Mouse (Mus musculus): ENCODE measurements around the gene Fads6. TPM values are rescaled to one million over a fixed set of nuclear protein-coding genes. Genes with fewer than 3 reads are reported as not detected.

The Fads6 gene
- polyA plus RNA-seq, 1 experiment from 2014 or later: 1.3 TPM

- Histone ChIP-seq H3K27me3 (ENCODE audit: control insufficient read depth, insufficient read depth, low read length) (no peaks in the 10 kb centered on the region), H3K4me1 (ENCODE audit: control insufficient read depth, insufficient read depth, low read length) (no peaks in the 10 kb centered on the region), H3K27ac (ENCODE audit: low read length) (no peak overlapping the region), H3K4me2 (replicated peaks; ENCODE audit: low read depth, low read length) (no peak overlapping the region), H3K9ac (replicated peaks; ENCODE audit: low read depth, low read length) (no peak overlapping the region), H3K4me3 (ENCODE audit: low read depth, low read length) (no peak overlapping the region), H3K9me3 (ENCODE audit: control insufficient read depth, low read depth, low read length) (no peaks in the 10 kb centered on the region), H3K36me3 (ENCODE audit: control insufficient read depth, insufficient read depth, low read length) (no peaks in the 10 kb centered on the region)
- 59% methylated on average over 4 of the region's 4 CpGs for WGBS
- no peak for ATAC-seq (ENCODE audit: insufficient number of reproducible peaks, insufficient read depth, low FRiP score, low read depth)
Measured at GRCm38 (mm10) chr11:115285282-115285681, 12.2 kb downstream of the Fads6 start.

GRCm38 (mm10) chr11:115283891-115284620 is 13.4 kb downstream of the Fads6 start:
- Histone ChIP-seq H3K36me3 (ENCODE audit: control insufficient read depth, insufficient read depth, low read length) (no peaks in the 10 kb centered on the region), H3K9me3 (ENCODE audit: control insufficient read depth, low read depth, low read length) (no peaks in the 10 kb centered on the region), H3K4me1 (ENCODE audit: control insufficient read depth, insufficient read depth, low read length) (no peaks in the 10 kb centered on the region), H3K9ac (replicated peaks; ENCODE audit: low read depth, low read length) (no peak overlapping the region), H3K27me3 (ENCODE audit: control insufficient read depth, insufficient read depth, low read length) (no peaks in the 10 kb centered on the region), H3K4me3 (ENCODE audit: low read depth, low read length) (no peak overlapping the region), H3K27ac (ENCODE audit: low read length) (no peak overlapping the region), H3K4me2 (replicated peaks; ENCODE audit: low read depth, low read length) (no peak overlapping the region)
- ATAC-seq (ENCODE audit: insufficient number of reproducible peaks, insufficient read depth, low FRiP score, low read depth): no peak
- 86% methylated on average over 12 of the region's 12 CpGs for WGBS

- no peak for ATAC-seq (ENCODE audit: insufficient number of reproducible peaks, insufficient read depth, low FRiP score, low read depth)
- H3K9ac ChIP-seq (replicated peaks; ENCODE audit: low read depth, low read length): no peak overlapping the region
- no peak overlapping the region for H3K27ac ChIP-seq (ENCODE audit: low read length)
- 78% methylated on average over 9 of the region's 9 CpGs for WGBS
- no peaks in the 10 kb centered on the region for H3K27me3 ChIP-seq (ENCODE audit: control insufficient read depth, insufficient read depth, low read length)
- H3K4me2 ChIP-seq (replicated peaks; ENCODE audit: low read depth, low read length): no peak overlapping the region
- H3K4me1 ChIP-seq (ENCODE audit: control insufficient read depth, insufficient read depth, low read length): no peaks in the 10 kb centered on the region
- no peaks in the 10 kb centered on the region for H3K36me3 ChIP-seq (ENCODE audit: control insufficient read depth, insufficient read depth, low read length)
- H3K9me3 ChIP-seq (ENCODE audit: control insufficient read depth, low read depth, low read length): no peaks in the 10 kb centered on the region
- no peak overlapping the region for H3K4me3 ChIP-seq (ENCODE audit: low read depth, low read length)
Measured at GRCm38 (mm10) chr11:115283486-115283765, 14.0 kb downstream of the Fads6 start.

GRCm38 (mm10) chr11:115282723-115283485 is 14.6 kb downstream of the Fads6 start:
- 0 out of 2 replicates have a peak, but pooled peaks have one; percentile 20 for ATAC-seq (ENCODE audit: insufficient number of reproducible peaks, insufficient read depth, low FRiP score, low read depth)
- whole genome bisulfite sequencing: 78% methylated on average over 8 of the region's 8 CpGs
- Histone ChIP-seq H3K4me2 (replicated peaks; ENCODE audit: low read depth, low read length) (no peak overlapping the region), H3K36me3 (ENCODE audit: control insufficient read depth, insufficient read depth, low read length) (no peaks in the 10 kb centered on the region), H3K27me3 (ENCODE audit: control insufficient read depth, insufficient read depth, low read length) (no peaks in the 10 kb centered on the region), H3K4me3 (ENCODE audit: low read depth, low read length) (no peak overlapping the region), H3K9me3 (ENCODE audit: control insufficient read depth, low read depth, low read length) (no peaks in the 10 kb centered on the region), H3K4me1 (ENCODE audit: control insufficient read depth, insufficient read depth, low read length) (no peaks in the 10 kb centered on the region), H3K27ac (ENCODE audit: low read length) (no peak overlapping the region; the same call in 1 of the 2 replicates), H3K9ac (replicated peaks; ENCODE audit: low read depth, low read length) (no peak overlapping the region)

GRCm38 (mm10) chr11:115282295-115282694 is 15.2 kb downstream of the Fads6 start:
- Histone ChIP-seq H3K4me3 (ENCODE audit: low read depth, low read length) (no peak overlapping the region), H3K36me3 (ENCODE audit: control insufficient read depth, insufficient read depth, low read length) (no peaks in the 10 kb centered on the region), H3K4me1 (ENCODE audit: control insufficient read depth, insufficient read depth, low read length) (peaks cover 3% of the 10 kb centered on the region; the same call in 1 of the 2 replicates), H3K27ac (ENCODE audit: low read length) (no peak overlapping the region; the same call in 1 of the 2 replicates), H3K9ac (replicated peaks; ENCODE audit: low read depth, low read length) (no peak overlapping the region), H3K27me3 (ENCODE audit: control insufficient read depth, insufficient read depth, low read length) (no peaks in the 10 kb centered on the region), H3K9me3 (ENCODE audit: control insufficient read depth, low read depth, low read length) (no peaks in the 10 kb centered on the region), H3K4me2 (replicated peaks; ENCODE audit: low read depth, low read length) (no peak overlapping the region)
- no peak for ATAC-seq (ENCODE audit: insufficient number of reproducible peaks, insufficient read depth, low FRiP score, low read depth)
- WGBS: 67% methylated on average over 8 of the region's 8 CpGs

- H3K27ac ChIP-seq (ENCODE audit: low read length): no peak overlapping the region
- ATAC-seq (ENCODE audit: insufficient number of reproducible peaks, insufficient read depth, low FRiP score, low read depth): no peak
- H3K27me3 ChIP-seq (ENCODE audit: control insufficient read depth, insufficient read depth, low read length): no peaks in the 10 kb centered on the region
- peaks cover 7% of the 10 kb centered on the region; the same call in 1 of the 2 replicates for H3K4me1 ChIP-seq (ENCODE audit: control insufficient read depth, insufficient read depth, low read length)
- no peak overlapping the region for H3K4me3 ChIP-seq (ENCODE audit: low read depth, low read length)
- 48% methylated on average over 1 of the region's 1 CpGs for WGBS
- H3K9me3 ChIP-seq (ENCODE audit: control insufficient read depth, low read depth, low read length): no peaks in the 10 kb centered on the region
- no peak overlapping the region for H3K9ac ChIP-seq (replicated peaks; ENCODE audit: low read depth, low read length)
- no peaks in the 10 kb centered on the region for H3K36me3 ChIP-seq (ENCODE audit: control insufficient read depth, insufficient read depth, low read length)
- no peak overlapping the region for H3K4me2 ChIP-seq (replicated peaks; ENCODE audit: low read depth, low read length)
Measured at GRCm38 (mm10) chr11:115279726-115280125, 17.7 kb downstream of the Fads6 start.

GRCm38 (mm10) chr11:115278176-115278575 is 19.3 kb downstream of the Fads6 start:
- H3K4me2 ChIP-seq (replicated peaks; ENCODE audit: low read depth, low read length): peak overlapping the region; percentile 69
- WGBS: 69% methylated on average over 6 of the region's 6 CpGs
- no peak for ATAC-seq (ENCODE audit: insufficient number of reproducible peaks, insufficient read depth, low FRiP score, low read depth)
- H3K4me3 ChIP-seq (ENCODE audit: low read depth, low read length): peak overlapping the region; percentile 50; the same call in 1 of the 2 replicates
- H3K4me1 ChIP-seq (ENCODE audit: control insufficient read depth, insufficient read depth, low read length): peaks cover 7% of the 10 kb centered on the region; the same call in 1 of the 2 replicates
- no peak overlapping the region for H3K9ac ChIP-seq (replicated peaks; ENCODE audit: low read depth, low read length)
- no peaks in the 10 kb centered on the region for H3K36me3 ChIP-seq (ENCODE audit: control insufficient read depth, insufficient read depth, low read length)
- H3K27ac ChIP-seq (ENCODE audit: low read length): no peak overlapping the region
- no peaks in the 10 kb centered on the region for H3K9me3 ChIP-seq (ENCODE audit: control insufficient read depth, low read depth, low read length)
- H3K27me3 ChIP-seq (ENCODE audit: control insufficient read depth, insufficient read depth, low read length): no peaks in the 10 kb centered on the region

- H3K4me3 ChIP-seq (ENCODE audit: low read depth, low read length): peak overlapping the region; percentile 50
- peaks cover 7% of the 10 kb centered on the region; the same call in 1 of the 2 replicates for H3K4me1 ChIP-seq (ENCODE audit: control insufficient read depth, insufficient read depth, low read length)
- no peaks in the 10 kb centered on the region for H3K27me3 ChIP-seq (ENCODE audit: control insufficient read depth, insufficient read depth, low read length)
- H3K27ac ChIP-seq (ENCODE audit: low read length): peak overlapping the region; percentile 80
- 21% methylated on average over 7 of the region's 7 CpGs for WGBS
- peak overlapping the region; percentile 38; the same call in 1 of the 2 replicates for H3K9ac ChIP-seq (replicated peaks; ENCODE audit: low read depth, low read length)
- ATAC-seq (ENCODE audit: insufficient number of reproducible peaks, insufficient read depth, low FRiP score, low read depth): no peak
- H3K4me2 ChIP-seq (replicated peaks; ENCODE audit: low read depth, low read length): peak overlapping the region; percentile 69
- no peaks in the 10 kb centered on the region for H3K36me3 ChIP-seq (ENCODE audit: control insufficient read depth, insufficient read depth, low read length)
- H3K9me3 ChIP-seq (ENCODE audit: control insufficient read depth, low read depth, low read length): no peaks in the 10 kb centered on the region
Measured at GRCm38 (mm10) chr11:115277604-115277975, 19.9 kb downstream of the Fads6 start.

Measured in stomach, embryonic 14.5 days (tissue).